Mouse (Mus musculus): ENCODE measurements around the gene Rcan1.
A peak's percentile ranks its signal among the peaks of the same experiment; 100 is the strongest.
"Not testable (repeated sequence)": the region's sequence is repeated elsewhere in the genome, so short reads cannot be mapped to it uniquely, and the experiment has no call there.

Rcan1 gene

GRCm38 (mm10) chr16:92430731-92431130 lies 39.9 kb downstream of the Rcan1 start:
- DNase-seq = no peak

GRCm38 (mm10) chr16:92428197-92428950 lies 42.3 kb downstream of the Rcan1 start:
- DNase-seq = no peak

GRCm38 (mm10) chr16:92426708-92427107 lies 44.0 kb downstream of the Rcan1 start:
- no peak for DNase-seq

DNA sequence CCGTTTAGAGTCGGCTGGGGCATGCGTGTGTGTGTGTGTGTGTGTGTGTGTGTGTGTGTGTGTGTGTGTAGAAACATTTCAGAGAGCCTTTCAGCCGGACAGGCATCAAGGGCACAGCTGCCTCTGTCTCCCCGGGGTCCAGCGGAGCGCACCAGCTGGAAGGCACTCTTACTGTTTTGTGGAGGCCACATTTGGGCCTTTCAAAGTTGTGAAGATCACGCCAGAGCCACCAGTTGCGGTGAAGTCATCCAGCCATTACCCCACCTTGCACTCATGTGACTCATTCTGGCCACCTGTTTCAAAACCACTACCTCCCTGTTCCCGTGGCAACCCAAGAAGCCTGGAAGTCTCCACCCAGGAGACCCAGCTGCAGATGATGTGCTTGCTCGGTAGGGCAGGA lies 44.8 kb downstream of the Rcan1 start:
- DNase-seq = peak; percentile 24 to 27

DNA sequence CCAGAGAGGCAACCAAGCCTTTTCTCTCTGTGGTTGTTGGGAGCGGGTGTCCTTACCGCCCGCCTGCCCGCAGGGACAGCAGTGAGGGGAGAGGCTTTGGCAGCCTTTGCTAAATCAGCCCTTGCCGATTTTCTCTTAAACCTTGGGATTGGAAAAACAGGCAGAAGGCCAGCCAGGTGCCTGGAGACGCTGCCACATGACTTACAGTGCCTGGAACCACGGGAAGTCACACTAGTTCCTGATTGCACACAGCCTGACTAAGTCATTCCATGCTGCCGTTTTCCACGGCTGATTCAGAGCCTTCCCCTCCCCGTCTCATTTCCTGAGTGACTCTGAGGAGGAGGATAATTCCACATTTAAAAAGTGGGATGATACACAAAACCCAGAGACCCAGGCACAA lies 47.3 kb downstream of the Rcan1 start:
- no peak for DNase-seq

DNA sequence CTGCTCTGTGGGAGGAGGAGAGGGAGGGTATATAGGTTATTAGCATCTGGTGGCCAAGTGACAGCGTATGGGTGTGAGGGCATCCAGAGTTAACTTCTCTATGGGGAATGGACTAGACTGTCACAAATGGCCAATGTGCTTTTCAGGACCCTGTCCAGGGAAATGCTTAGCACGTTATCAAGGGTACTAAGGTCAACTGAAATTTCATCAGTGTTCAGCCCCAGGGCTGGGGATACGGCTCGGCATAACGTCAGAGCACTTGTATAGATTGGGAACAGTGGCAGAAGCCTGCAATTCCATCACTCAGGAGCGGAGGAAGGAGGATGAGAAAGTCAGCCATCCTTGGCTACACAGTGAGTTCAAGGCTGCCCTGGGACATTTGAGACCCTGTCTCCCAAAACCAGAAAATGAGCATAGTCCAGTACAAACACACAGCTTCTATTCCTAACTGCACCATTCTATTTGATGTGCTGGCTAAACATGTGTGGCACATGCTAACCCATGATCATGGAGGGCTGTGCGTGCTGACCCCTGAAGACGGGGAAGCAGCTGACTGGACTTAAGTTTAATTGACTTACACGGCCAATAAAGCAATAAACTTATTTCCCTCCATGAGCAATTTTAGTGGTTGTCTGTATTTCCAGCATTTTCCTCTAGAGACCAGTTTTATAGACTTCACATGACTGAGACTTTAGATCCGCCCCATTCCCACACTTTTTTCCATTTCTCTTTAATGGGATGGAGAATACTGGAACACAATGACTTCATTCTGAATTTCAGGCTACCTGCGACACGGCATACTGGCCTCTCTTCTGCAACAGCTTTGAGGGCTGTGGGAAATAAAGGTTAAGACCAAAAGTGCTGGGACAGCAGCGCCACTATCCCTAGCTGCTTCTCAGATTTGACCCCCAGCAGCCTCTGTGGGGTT lies 48.0 kb downstream of the Rcan1 start:
- DNase-seq = no peak

- DNase-seq = no peak
These were observed 49.3 kb downstream of the Rcan1 start for GRCm38 (mm10) chr16:92421147-92421934.

DNA sequence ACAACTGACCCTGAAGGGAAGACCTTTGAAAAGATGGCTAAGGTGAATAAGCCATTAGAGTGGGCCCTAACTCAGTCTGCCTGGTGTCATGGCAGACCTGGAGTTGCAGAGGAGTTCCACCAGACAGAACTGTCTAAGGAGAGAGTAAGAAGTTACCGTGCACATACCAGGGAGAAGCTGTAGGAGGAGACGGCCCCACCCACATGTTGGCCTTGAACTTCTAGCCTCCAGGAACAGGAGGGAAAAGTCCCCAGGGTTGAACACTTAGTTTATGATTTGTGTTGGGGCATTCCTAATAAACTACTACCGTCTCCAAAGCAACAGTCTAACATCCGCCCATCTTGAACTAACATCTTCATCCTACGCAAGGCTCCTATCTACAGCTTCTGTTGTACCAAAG lies 50.0 kb downstream of the Rcan1 start:
- no peak for DNase-seq

DNA sequence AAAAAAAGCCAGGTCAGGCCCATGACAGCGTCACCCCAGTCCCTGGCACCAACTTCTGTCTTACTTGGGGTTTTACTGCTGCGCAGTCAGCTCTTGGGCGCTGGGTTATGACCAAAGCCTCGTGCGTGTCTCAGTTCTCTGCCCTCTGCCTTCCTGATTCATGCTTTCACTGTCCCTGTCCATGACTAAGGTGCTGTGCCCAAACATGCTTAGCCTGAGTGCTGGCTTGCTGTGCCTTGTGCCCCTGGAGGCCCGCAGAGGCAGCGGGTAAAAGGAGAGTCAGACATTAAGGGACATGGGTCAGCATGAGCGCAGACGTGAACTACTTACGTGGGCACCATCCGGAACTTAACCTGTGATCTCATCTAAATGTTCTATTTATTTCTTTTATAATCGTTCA lies 51.6 kb downstream of the Rcan1 start:
- no peak for DNase-seq

- DNase-seq = no peak
These were observed 53.4 kb downstream of the Rcan1 start for GRCm38 (mm10) chr16:92417267-92417666.

- DNase-seq = peak in 1 of 2 experiments; percentile 14
These were observed 55.0 kb downstream of the Rcan1 start for GRCm38 (mm10) chr16:92415702-92416118.

- DNase-seq = not testable (repeated sequence)
These were observed 55.6 kb downstream of the Rcan1 start for GRCm38 (mm10) chr16:92415038-92415437.

GRCm38 (mm10) chr16:92412888-92413287 lies 57.8 kb downstream of the Rcan1 start:
- no peak for DNase-seq

DNA sequence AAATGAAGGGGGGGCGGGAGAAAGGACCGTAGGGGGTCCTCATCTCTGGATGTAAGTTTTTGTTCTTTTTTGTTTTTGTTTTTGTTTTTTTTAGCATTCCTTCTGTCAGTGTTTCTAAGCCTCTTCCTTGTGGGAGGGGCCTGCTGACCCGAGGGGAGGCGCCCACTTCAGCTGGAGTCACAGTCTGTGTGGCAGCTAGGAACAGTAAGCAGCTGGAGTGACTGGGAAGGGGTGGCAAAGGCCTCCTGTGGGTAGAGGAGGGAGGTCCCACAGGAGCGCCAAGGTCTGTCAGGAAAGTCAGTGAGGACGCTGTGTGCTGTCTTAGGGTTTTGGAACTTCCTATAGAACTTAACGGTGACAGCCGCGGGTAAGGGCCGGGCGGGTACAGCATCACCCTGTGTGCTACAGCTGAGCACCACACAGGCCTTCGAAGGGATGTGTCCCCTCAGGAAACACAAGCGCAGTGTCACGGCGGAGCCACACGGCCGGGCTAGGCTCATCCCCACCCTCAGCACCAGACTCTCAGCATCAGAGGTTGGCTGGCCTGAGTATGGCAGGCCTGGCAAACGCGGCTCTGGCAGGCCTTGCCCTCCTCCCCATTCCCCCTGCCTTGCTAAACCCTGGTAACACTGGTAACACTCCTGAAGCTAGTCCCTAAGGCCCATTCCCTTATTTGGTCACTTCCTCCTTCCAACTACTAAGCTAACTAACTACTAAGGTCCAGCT lies 58.5 kb downstream of the Rcan1 start:
- DNase-seq = no peak

- DNase-seq = no peak
These were observed 60.3 kb downstream of the Rcan1 start for GRCm38 (mm10) chr16:92410344-92410743.

DNA sequence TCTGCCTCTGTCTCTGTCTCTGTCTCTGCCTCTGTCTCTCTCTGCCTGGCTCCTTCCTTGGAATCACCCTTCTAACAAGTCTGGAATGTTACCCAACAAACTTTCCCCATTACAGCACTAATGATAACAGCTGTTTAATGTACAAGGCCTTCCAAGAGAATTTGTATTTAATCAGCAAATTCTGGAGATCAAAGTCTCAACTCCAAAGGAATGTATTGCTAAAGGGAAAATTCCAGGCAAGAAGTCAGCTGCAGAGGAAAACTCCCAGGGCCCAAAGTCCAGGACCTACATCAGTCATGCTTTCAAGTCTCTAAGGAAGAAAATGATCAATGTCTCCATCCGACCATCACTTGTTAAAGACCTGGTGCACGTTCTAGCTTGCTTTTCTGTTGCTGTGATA lies 62.8 kb downstream of the Rcan1 start:
- DNase-seq = no peak

- DNase-seq = no peak
These were observed 66.5 kb downstream of the Rcan1 start for GRCm38 (mm10) chr16:92404141-92404540.

GRCm38 (mm10) chr16:92403069-92403468 lies 67.6 kb downstream of the Rcan1 start:
- no peak for DNase-seq

DNA sequence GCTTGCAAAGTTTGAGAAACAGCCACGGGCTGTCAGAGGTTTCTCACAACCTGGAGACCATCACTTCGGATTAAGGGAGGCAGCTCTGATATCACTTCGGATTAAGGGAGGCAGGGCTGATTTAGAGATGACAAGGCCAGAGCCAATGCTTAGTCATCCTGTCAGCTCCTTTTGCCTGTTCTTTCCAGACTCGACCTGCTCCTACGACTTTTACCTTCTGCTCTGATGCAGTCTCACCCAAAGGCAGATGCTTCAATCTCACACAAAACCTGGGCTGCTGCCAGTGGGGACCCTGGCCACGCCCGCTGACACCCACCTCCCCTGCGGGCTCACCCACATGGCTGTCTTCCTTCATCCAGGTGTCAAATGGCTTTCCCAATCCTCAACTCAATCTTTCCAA lies 68.5 kb downstream of the Rcan1 start:
- DNase-seq = no peak

DNA sequence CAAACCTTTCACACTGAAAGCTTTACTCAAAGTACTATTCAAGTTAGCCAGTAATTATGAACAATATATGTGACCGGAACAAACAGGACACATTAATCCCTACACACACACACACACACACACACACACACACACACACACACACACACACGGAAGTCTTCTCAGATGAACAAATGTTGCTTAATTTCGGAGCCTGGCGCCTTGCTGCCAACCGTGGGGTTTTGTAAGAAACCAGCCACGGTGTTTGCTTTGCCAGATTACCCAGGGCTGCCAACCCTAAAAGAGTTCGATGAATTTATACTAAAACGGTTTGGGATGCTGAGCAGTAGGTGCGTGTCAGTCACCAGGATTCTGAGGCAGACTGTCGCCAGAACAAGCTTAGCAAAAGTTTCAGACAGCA lies 69.5 kb downstream of the Rcan1 start:
- no peak for DNase-seq

DNA sequence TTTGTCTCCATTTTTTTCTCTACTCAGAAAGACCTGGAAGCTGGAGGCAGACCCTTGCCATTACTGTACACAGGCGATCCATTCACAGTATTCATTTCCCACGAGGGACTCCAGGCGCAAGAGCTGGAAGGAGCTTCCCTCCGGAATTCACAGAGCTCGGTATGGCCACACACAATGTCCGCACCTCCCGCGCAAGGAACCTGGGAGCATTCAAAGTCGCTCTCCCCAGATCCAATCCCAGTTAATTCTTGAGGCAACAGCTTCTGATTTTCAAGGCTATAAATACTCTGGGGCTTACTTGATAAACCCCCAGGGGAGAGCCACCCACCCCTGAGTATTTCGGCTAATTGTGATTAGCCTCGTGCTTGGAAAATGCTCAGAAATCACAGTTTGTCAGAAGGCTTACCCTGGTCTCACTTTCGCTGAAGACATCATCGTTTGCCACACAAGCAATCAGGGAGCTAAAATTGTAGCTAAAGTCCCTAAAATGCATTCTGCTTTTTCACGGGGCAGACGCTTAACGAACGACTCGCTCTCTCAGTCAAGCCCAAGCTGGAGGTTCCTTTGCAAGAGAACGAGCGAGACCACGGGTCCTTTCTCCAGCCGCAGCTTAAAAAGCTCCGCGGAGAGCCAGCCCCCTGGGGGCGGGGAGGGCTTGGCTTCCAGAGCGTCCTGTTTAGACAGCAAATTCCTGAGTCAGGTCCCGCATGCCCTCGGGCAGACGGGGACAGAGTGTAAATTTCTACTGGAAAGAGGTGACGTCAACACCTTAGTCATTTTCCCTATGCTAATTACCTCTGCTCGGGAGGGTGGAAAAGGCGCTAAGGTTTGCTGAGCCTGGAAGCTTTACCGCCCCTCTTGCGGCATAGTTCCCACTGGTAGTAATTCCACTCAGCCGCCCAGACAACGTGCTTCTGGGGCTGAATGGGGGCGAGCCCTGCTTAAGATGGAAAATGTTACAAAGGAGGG lies 70.9 kb downstream of the Rcan1 start:
- peak; percentile 28 to 30 for DNase-seq
